Mouse (Mus musculus) stomach, postnatal 0 days (tissue): ENCODE measurements around the gene Fam20b.

Experiments
- CTCF ChIP-seq: IDR thresholded peaks from 2 replicates; pipeline ENCODE4 v1.5.1; 2016; ENCODE audit warnings: antibody characterized with exemption, low read depth, mild to moderate bottlenecking, moderate library complexity
- EP300 ChIP-seq: optimal IDR thresholded peaks from 2 replicates; pipeline ENCODE3; 2016; ENCODE audit warnings: antibody characterized with exemption

DNA sequence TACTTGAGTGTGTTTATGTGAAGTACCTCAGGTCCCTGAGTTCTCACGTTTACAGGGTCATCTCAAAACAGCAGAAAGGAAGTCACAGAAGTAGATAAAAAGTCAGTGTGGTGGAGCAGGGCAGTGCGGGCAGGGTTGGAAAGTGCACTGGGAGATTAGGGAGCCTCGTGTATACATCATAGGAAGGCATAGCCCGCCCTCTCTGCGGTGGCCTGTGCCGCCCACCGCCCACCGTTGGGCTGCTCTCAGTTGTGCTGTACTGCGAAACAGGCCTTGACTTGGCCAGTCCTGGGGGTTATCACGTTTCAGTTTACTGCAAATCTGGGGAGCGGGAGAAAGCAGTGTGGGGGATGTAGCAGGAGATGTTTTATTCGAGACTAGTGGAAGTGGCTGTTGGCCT lies 76.1 kb downstream of the Fam20b start:
- TF ChIP-seq CTCF (no peak), EP300 (no peak)
